Mouse (Mus musculus): ENCODE data around the gene Rora.

DNA sequence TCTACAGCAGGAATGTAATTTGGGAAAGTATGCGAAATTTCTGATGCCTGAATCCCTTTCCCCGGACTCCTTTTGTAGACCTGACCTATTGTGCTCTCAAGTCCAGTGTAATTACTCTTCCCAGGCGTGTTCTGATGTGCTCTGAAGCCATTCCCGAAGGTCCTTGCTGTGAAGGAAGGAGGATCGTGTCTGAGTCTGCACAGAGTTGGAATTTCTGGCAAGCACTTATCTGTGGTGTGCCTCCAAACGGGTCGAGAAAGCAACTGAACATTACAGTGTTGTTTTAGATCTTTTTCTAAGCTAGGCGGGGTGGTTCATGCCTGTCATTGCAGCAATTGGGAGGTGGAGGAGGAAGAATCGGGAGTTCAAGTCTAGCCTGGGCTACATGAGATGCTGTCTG, 350.9 kb downstream of the Rora start:
- TF ChIP-seq CTCF (IDR thresholded peaks at IDR 0.05; ENCODE audit: control insufficient read depth, insufficient read depth, insufficient replicate concordance, low read depth, low read length) (no peak), POLR2A (IDR thresholded peaks at IDR 0.05; ENCODE audit: control insufficient read depth, low read depth, low read length) (no peak)
